Mouse (Mus musculus) spleen, adult 12 weeks (tissue): ENCODE measurements around the gene Olfr625-ps1.
"Not testable (repeated sequence)": the region's sequence is repeated elsewhere in the genome, so short reads cannot be mapped to it uniquely, and the experiment has no call there.

Source experiments
- DNase-seq: peaks from one replicate; pipeline ENCODE4 v3.0.0; 2022; ENCODE audit warnings: low spot score

Gene Olfr625-ps1

DNA sequence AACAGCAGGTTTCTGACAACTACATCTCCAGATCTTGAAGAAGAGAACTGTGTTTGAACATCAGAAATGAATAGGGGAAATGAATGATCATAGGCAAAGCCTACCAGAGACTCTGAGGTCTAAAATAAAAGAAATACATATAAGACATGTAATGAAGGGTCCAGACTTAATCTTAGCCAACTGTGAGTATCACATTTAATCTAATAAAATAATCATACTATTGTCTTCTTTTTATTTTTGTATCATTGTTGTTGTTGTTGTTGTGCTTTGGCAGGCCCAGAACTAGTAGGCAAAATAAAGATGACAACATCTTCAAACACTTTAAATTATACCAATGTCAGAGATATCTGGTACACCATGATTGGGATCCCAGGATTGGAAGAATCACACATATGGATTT is at the start of gene Olfr625-ps1:
Olfr625-ps1 (plus strand) TSS at position 301 of the 400 bp plus-strand sequence.
- no peak for DNase-seq

DNA sequence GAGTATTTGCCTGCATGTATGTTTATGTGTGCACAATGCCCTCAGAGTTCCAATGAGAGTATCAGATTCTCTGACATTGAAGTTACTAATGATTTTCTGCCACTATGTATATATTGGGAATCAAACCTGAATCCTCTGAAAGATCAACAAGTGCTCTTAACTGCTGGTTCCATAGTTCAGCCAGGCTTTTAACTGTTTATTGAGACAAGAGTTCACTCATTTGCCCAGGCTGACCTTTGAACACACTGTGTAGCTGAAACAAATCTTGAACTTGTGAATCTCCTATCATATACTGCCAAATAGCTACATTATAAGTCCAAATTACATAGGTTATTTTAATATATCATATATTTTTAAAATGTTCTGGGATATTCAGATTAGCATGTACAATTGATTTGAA is 45.7 kb upstream of the Olfr625-ps1 start:
- no peak for DNase-seq

DNA sequence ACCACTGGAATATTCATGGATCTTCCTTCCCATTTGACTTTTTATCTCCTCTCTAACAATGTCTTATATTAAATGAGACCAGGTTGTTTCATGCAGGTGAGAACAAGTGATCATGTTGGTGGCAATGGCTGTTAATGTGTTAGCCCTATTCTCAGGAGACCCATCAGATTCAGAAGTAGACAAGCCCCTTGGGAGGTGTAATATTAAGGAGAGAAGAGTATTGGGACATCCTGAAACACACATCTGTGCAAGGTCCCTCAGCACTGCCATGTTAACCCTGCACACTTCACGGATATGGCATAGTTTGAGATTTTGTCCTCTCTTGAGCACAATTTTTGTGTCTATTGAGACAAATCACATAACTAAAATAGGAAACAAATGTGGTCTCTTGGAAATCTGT is 39.9 kb upstream of the Olfr625-ps1 start, which contains the start of gene Olfr622:
Olfr622 (minus strand) TSS at position 101 of the 400 bp plus-strand sequence.
- no peak for DNase-seq

DNA sequence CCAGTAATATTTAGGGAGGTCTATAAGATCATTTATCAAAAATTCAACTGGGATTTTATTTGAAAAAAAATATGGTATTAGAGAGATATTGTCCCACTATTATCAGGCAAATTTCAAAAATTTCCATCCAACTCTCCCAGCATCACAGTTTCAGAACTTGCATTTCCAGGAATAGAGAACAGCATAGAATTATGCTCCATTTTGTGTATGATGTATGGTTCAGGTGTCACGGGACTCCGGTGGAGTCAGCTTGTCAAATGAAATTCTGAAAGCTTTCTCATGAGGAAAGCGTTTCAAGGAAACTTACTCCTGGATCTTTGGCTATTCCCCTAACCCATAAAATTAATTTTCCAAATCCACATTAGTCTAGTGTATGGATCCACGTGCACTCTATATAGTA is 38.5 kb upstream of the Olfr625-ps1 start:
- no peak for DNase-seq

DNA sequence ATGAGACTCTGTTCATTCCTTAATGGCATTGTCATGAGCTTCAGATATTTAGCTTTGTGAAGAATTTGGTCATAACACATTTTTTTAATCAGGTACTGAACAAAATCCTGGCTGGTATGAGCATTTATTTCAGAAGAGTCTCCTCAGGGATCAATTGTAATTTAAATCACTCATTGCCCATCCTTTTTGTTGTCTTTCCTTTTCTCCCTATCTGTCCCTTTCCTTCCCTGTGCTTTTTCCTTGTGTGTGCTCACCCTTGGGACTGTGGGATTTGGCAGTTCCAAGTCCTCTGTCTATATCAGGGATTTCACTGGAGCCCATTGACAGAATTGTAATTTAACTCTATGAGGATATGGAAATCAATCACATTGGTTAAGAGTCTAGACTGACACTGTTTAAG is 18.9 kb upstream of the Olfr625-ps1 start, which contains the start of gene Olfr623:
Olfr623 (minus strand) TSS at position 101 of the 400 bp plus-strand sequence.
- no peak for DNase-seq

DNA sequence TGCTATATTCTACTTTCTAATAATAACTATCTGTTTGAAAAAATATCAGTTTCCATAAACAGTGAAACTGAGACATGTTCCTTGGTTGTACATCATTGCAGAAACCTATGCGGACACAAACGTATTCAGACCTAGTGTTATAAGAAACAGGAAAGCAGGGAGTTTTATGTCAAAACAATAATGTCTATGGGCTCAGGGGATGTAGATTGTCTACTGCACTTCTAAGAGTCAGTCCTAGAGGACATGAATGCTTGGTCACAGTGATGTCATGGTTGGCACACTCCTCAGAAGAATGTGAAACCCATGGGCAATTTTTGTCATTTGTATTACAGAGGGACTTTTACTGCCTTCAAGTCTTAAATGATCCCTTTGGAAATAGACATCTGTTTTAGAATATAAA is 11.4 kb upstream of the Olfr625-ps1 start, which contains the start of gene Olfr624:
Olfr624 (minus strand) TSS at position 101 of the 400 bp plus-strand sequence.
- DNase-seq: no peak

DNA sequence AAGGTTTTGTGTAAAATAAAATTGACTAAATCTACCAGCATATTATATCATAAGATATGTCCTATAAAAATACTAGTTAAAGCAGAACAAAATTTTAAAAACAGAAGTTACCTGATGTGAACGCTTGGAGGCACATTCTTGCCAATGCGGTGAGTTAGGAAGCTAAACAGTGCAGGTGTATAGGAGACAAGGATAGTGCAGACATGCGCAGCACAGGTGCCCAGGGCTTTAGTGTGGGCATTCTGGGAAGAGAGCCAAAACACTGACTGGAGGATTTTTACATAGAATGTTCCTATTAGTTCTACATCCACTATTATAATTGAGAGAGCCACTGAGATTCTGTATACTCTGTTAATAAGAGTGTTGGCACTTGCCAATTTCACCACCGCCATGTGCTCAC is 16.9 kb downstream of the Olfr625-ps1 start:
- DNase-seq: no peak

DNA sequence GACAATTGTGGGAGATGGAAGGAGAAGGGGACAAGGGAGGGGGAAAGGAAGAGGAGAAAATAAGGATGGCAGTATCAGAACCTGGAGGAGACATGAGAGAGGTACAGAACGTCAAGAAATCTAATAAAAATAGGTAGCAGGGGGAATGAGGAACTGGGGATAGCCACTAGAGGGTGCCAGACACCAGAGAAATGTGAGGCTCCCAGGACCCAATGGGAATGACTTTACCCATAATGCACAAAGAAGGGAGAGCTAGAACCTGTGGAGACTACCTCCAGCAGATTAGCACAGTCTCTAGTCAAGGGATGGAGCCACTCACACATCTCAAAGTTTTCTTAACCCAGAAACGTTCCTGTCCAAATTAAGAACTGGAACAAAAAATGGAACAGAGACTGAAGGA is 29.5 kb downstream of the Olfr625-ps1 start:
- no peak for DNase-seq

DNA sequence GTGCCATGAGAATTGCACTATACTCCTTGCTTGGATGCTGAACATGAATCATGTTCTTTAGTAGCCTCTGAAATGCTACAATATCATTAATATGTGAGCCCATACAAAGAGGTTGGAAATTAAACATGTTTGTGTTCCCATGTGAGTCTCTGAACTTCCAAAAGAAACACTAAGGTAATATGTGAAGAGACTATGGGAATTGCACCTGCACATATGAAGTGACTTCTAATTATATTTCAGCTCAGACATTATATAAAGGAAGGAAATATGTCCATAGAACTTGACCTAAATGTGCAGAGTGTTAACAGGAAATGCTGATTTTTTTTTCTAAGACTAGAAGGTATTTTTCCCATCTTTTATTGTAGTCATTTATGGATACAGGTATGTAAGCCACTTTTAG is 31.9 kb downstream of the Olfr625-ps1 start, which contains the start of gene Olfr243:
Olfr243 (plus strand) TSS at position 301 of the 400 bp plus-strand sequence.
- DNase-seq: no peak

DNA sequence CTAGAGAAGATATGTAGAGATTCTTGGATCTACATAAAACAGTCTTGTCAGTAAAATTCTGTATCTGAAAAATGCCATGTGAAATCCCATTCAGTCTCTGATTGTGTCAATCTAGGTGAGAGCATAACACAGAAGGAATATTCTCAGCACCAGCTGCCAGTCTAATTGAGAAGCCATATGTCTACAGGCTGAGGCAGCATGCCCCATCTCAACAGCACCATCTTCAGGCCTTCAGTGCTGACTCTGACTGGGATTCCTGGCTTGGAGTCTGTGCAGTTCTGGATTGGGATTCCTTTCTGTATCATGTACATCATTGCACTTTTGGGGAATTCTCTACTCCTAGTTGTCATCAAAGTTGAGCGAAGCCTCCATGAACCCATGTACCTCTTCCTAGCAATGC is 33.9 kb downstream of the Olfr625-ps1 start:
- DNase-seq: not testable (repeated sequence)

DNA sequence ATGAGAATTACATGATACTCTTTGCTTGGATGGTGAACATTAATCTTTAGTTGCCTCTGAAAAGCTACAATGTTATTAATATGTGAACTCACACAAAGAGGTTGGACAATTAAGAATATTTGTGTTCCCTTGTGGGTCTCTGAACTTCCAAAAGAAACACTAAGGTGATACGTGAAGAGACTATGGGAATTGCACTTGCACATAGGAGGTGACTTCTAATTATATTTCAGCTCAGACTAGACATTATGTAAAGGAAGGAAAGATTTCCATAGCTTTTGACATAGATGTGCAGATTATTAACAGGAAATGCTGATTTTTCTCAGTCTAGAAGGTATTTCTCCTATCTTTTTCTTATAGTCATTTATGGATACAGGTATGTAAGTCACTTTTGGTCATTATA is 47.6 kb downstream of the Olfr625-ps1 start, which contains the start of gene Olfr628:
Olfr628 (plus strand) TSS at position 301 of the 400 bp plus-strand sequence.
- no peak for DNase-seq
